Mouse (Mus musculus): ENCODE measurements around the gene Rsph1.

DNA sequence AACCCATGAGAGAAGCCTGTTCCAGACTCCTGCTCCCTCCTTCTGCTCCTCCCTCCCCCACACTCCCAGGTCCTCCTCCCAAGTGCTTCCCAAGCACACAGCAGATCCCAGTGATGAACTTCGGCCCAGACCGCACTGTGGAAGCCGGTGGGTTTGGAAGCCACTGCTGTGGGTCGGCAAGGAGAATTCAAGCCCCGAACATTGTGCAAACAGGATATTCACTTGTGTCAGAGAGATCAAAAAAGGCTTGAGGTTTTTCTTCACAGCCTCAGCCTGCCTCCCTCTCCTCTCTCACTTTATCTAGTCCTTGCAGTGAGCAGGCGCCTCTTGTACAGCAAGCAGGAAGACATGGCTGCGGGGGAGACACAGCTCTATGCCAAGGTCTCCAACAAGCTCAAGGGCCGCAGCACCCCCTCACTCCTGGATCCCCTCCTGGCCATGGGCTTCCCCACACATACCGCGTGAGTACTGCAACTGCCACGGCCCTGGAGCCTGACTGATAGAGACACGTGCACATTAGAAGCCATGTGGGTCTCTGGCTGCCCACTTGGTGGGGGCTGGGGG, 69.3 kb downstream of the Rsph1 start, which contains the start of gene Ubash3a:
- TF ChIP-seq CTCF (IDR thresholded peaks at IDR 0.05; ENCODE audit: extremely low read depth, insufficient read depth, low read length), result no peak
- TF ChIP-seq POLR2A (IDR thresholded peaks at IDR 0.05; ENCODE audit: extremely low read depth, insufficient read depth, low read length), result no peak

All from cortical plate, adult 2 months (tissue).